Mouse (Mus musculus): ENCODE measurements at regions not wholly inside any gene's neighbourhood (a gene's known extent, or its start where the extent isn't known, plus 50 kb on each side); places are given as distances from the start of the nearest gene placed in this dataset.

DNA sequence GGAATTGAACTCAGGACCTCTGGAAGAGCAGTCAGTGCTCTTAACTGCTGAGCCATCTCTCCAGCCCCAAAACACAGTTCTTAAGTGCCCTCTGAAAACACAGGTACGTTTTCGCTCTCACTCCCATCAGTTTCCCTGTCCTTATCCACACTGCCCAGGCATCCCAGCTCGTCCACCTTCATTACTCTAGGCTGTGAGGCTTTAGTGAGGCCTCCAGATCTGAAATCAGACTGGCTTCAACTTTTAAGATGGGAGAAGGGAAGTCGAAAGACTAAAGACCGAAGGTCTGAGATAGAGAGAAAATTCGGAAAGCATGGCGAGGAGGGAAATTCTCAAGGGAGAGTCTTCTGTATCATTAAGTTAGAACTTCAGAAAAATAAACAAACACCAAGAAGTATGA, 54.8 kb upstream of the Tet2 start:
- Histone ChIP-seq H3K36me3 (ENCODE audit: control insufficient read depth, insufficient read depth, low read length) (no peaks in the 10 kb centered on the region), H3K4me1 (replicated peaks; ENCODE audit: control insufficient read depth, insufficient read depth, low read length) (no peaks in the 10 kb centered on the region), H3K27me3 (ENCODE audit: control insufficient read depth, insufficient read depth, low read length) (no peaks in the 10 kb centered on the region), H3K27ac (ENCODE audit: control insufficient read depth, insufficient read depth, low read length) (no peak overlapping the region), H3K4me3 (ENCODE audit: control insufficient read depth, insufficient read depth, low read length) (no peak overlapping the region)
- no peak for TF ChIP-seq CTCF (IDR thresholded peaks at IDR 0.05; ENCODE audit: borderline replicate concordance, control insufficient read depth, extremely low read depth, insufficient read depth, low read length, poor library complexity)
- no peak for TF ChIP-seq POLR2A (IDR thresholded peaks at IDR 0.05; ENCODE audit: control insufficient read depth, extremely low read depth, insufficient read depth, low read length, poor library complexity)
- WGBS = 95% methylated on average over 7 of the region's 7 CpGs
- DNase-seq = no peak

- Histone ChIP-seq H3K4me1 (replicated peaks; ENCODE audit: control insufficient read depth, insufficient read depth, low read length) (no peaks in the 10 kb centered on the region), H3K27me3 (ENCODE audit: control insufficient read depth, insufficient read depth, low read length) (no peaks in the 10 kb centered on the region), H3K4me3 (ENCODE audit: control insufficient read depth, insufficient read depth, low read length) (no peak overlapping the region), H3K27ac (ENCODE audit: control insufficient read depth, insufficient read depth, low read length) (no peak overlapping the region), H3K36me3 (ENCODE audit: control insufficient read depth, insufficient read depth, low read length) (no peaks in the 10 kb centered on the region)
- TF ChIP-seq POLR2A (IDR thresholded peaks at IDR 0.05; ENCODE audit: control insufficient read depth, extremely low read depth, insufficient read depth, low read length, poor library complexity) (no peak), CTCF (IDR thresholded peaks at IDR 0.05; ENCODE audit: borderline replicate concordance, control insufficient read depth, extremely low read depth, insufficient read depth, low read length, poor library complexity) (no peak)
- no peak for DNase-seq
- 79% methylated on average over 11 of the region's 11 CpGs for WGBS
Measured at GRCm38 (mm10) chr3:133600447-133601220, 55.7 kb upstream of the Tet2 start.

DNA sequence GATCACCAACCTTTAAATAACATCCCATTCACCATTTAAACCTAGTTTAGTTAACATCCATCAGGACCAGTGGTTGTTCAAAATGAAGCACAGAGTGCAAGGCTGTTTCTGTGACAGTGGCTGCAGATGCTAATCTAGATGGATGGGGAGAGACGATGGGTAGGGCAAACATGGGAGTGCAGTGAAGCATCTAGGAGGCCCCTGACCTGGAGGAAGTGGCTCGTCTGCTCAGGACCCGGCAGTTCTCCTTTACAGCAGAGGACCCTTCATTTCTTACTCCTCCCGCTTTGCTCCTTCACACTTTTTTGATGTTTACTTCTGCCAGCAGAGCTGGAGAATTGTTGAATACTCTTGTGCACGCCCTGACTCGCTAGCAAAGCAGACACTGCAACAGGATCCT, 60.5 kb upstream of the Tet2 start:
- no peaks in the 10 kb centered on the region for H3K27me3 ChIP-seq (ENCODE audit: control insufficient read depth, insufficient read depth, low read length)
- H3K4me1 ChIP-seq (replicated peaks; ENCODE audit: control insufficient read depth, insufficient read depth, low read length) = no peaks in the 10 kb centered on the region
- H3K4me3 ChIP-seq (ENCODE audit: control insufficient read depth, insufficient read depth, low read length) = no peak overlapping the region
- H3K27ac ChIP-seq (ENCODE audit: control insufficient read depth, insufficient read depth, low read length) = no peak overlapping the region
- H3K36me3 ChIP-seq (ENCODE audit: control insufficient read depth, insufficient read depth, low read length) = no peaks in the 10 kb centered on the region
- TF ChIP-seq CTCF (IDR thresholded peaks at IDR 0.05; ENCODE audit: borderline replicate concordance, control insufficient read depth, extremely low read depth, insufficient read depth, low read length, poor library complexity) (no peak), POLR2A (IDR thresholded peaks at IDR 0.05; ENCODE audit: control insufficient read depth, extremely low read depth, insufficient read depth, low read length, poor library complexity) (no peak)
- WGBS = 75% methylated on average over 6 of the region's 6 CpGs
- DNase-seq = no peak

- no peaks in the 10 kb centered on the region for H3K27me3 ChIP-seq (ENCODE audit: control insufficient read depth, insufficient read depth, low read length)
- no peak overlapping the region for H3K4me3 ChIP-seq (ENCODE audit: control insufficient read depth, insufficient read depth, low read length)
- TF ChIP-seq CTCF (IDR thresholded peaks at IDR 0.05; ENCODE audit: borderline replicate concordance, control insufficient read depth, extremely low read depth, insufficient read depth, low read length, poor library complexity) = no peak
- TF ChIP-seq POLR2A (IDR thresholded peaks at IDR 0.05; ENCODE audit: control insufficient read depth, extremely low read depth, insufficient read depth, low read length, poor library complexity) = no peak
- no peak for DNase-seq
- H3K4me1 ChIP-seq (replicated peaks; ENCODE audit: control insufficient read depth, insufficient read depth, low read length) = no peaks in the 10 kb centered on the region
- H3K27ac ChIP-seq (ENCODE audit: control insufficient read depth, insufficient read depth, low read length) = no peak overlapping the region
- H3K36me3 ChIP-seq (ENCODE audit: control insufficient read depth, insufficient read depth, low read length) = no peaks in the 10 kb centered on the region
- 89% methylated on average over 3 of the region's 3 CpGs for WGBS
Measured at GRCm38 (mm10) chr3:133608845-133609261, 63.9 kb upstream of the Tet2 start.

GRCm38 (mm10) chr3:133613836-133614711, 69.1 kb upstream of the Tet2 start:
- TF ChIP-seq POLR2A (IDR thresholded peaks at IDR 0.05; ENCODE audit: control insufficient read depth, extremely low read depth, insufficient read depth, low read length, poor library complexity) = no peak
- TF ChIP-seq CTCF (IDR thresholded peaks at IDR 0.05; ENCODE audit: borderline replicate concordance, control insufficient read depth, extremely low read depth, insufficient read depth, low read length, poor library complexity) = no peak
- 0 out of 2 replicates have a peak, but pooled peaks cover 2% of the 10 kb centered on the region for H3K4me1 ChIP-seq (replicated peaks; ENCODE audit: control insufficient read depth, insufficient read depth, low read length)
- H3K27me3 ChIP-seq (ENCODE audit: control insufficient read depth, insufficient read depth, low read length) = no peaks in the 10 kb centered on the region
- H3K36me3 ChIP-seq (ENCODE audit: control insufficient read depth, insufficient read depth, low read length) = no peaks in the 10 kb centered on the region
- 55% methylated on average over 12 of the region's 12 CpGs for WGBS
- no peak overlapping the region for H3K27ac ChIP-seq (ENCODE audit: control insufficient read depth, insufficient read depth, low read length)
- no peak overlapping the region for H3K4me3 ChIP-seq (ENCODE audit: control insufficient read depth, insufficient read depth, low read length)
- DNase-seq = peak; percentile 23

DNA sequence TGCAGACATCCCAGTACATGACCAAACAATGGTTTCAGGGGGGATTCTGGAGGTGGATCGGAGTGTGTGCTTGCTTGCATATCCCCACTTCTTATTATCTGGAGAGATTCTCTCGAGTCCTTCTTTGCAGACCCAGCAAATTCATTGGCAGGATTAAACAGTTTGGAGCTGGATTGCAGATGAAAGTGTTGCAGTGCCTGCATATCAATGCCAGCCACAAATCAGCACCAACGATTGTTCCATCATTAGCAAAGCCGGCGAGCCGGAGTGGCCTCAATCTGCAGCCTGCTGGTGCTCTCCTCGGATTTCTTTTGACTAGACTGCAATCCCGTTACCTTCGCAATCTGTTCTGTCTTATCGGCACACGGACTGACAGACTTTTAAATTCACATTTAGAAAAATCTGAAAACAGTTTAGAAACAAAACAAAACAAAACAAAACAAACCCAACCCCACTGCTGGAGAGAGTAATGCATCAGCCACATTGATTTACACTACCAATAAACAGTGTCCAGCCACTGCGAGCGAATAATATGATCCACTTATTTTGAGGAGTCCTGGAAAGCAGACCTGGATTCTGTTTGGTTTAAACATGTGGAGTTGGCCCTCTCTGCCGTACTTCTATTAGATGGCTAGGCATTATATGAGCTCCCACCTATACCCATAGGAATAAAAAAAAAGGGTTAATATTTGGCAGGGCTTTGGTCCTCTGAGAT, 69.9 kb upstream of the Tet2 start:
- TF ChIP-seq POLR2A (IDR thresholded peaks at IDR 0.05; ENCODE audit: control insufficient read depth, extremely low read depth, insufficient read depth, low read length, poor library complexity) = no peak
- no peak for TF ChIP-seq CTCF (IDR thresholded peaks at IDR 0.05; ENCODE audit: borderline replicate concordance, control insufficient read depth, extremely low read depth, insufficient read depth, low read length, poor library complexity)
- H3K36me3 ChIP-seq (ENCODE audit: control insufficient read depth, insufficient read depth, low read length) = no peaks in the 10 kb centered on the region
- DNase-seq = no peak
- H3K27me3 ChIP-seq (ENCODE audit: control insufficient read depth, insufficient read depth, low read length) = no peaks in the 10 kb centered on the region
- H3K4me3 ChIP-seq (ENCODE audit: control insufficient read depth, insufficient read depth, low read length) = no peak overlapping the region
- H3K27ac ChIP-seq (ENCODE audit: control insufficient read depth, insufficient read depth, low read length) = no peak overlapping the region
- H3K4me1 ChIP-seq (replicated peaks; ENCODE audit: control insufficient read depth, insufficient read depth, low read length) = 0 out of 2 replicates have a peak, but pooled peaks cover 2% of the 10 kb centered on the region
- 89% methylated on average over 14 of the region's 14 CpGs for WGBS

Measured in thymus, adult 2 months (tissue).